Mouse (Mus musculus) thymus, adult 2 months (tissue): ENCODE results near the gene Ecd.

Experiments used
- CTCF ChIP-seq: fragments of 200-500 bp; IDR thresholded peaks from 2 replicates; pipeline ENCODE4 v1.5.1; 2012; ENCODE audit warnings: mild to moderate bottlenecking, control low read depth, low read length, moderate library complexity, borderline replicate concordance; ENCODE audit not compliant: control insufficient read depth, poor library complexity, insufficient read depth; ENCODE audit errors: extremely low read depth
- POLR2A ChIP-seq: fragments of 200-500 bp; IDR thresholded peaks from 2 replicates; pipeline ENCODE4 v1.6.1; 2012; ENCODE audit warnings: mild to moderate bottlenecking, low read length, control low read depth, moderate library complexity; ENCODE audit not compliant: control insufficient read depth, poor library complexity, insufficient read depth; ENCODE audit errors: extremely low read depth

DNA sequence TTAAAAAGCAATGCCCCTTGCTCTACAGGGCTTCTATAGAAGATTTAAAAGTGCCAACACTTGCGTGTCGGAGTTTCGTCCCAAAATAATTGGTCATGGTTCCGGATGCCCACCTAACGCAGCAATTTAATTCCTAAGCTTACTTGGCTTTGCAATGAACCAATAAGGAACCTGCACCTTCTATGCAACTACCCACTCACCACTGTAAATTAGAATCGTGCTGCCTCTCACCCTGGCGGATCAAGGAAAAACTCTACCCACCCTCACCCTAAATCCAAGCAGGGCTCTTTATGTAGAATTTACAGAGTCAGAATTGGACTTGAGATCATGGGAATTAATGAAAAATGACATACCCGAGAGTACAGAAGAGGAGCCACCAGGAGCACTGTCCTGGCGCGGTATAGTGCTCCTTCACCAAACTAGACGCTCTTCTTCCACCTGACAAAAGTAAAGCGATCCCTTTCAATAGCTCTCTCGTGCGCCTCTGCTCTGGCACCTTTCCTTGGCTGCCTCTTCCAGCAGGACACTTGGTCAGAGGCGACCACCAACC is 405 bp downstream of the Ecd start:
- TF ChIP-seq CTCF (no peak), POLR2A (no peak)
